Mouse (Mus musculus): ENCODE data around the gene Ppbp.
A peak's percentile ranks its signal among the peaks of the same experiment; 100 is the strongest.
"Not testable (repeated sequence)": the region's sequence is repeated elsewhere in the genome, so short reads cannot be mapped to it uniquely, and the experiment has no call there.

Gene Ppbp

DNA sequence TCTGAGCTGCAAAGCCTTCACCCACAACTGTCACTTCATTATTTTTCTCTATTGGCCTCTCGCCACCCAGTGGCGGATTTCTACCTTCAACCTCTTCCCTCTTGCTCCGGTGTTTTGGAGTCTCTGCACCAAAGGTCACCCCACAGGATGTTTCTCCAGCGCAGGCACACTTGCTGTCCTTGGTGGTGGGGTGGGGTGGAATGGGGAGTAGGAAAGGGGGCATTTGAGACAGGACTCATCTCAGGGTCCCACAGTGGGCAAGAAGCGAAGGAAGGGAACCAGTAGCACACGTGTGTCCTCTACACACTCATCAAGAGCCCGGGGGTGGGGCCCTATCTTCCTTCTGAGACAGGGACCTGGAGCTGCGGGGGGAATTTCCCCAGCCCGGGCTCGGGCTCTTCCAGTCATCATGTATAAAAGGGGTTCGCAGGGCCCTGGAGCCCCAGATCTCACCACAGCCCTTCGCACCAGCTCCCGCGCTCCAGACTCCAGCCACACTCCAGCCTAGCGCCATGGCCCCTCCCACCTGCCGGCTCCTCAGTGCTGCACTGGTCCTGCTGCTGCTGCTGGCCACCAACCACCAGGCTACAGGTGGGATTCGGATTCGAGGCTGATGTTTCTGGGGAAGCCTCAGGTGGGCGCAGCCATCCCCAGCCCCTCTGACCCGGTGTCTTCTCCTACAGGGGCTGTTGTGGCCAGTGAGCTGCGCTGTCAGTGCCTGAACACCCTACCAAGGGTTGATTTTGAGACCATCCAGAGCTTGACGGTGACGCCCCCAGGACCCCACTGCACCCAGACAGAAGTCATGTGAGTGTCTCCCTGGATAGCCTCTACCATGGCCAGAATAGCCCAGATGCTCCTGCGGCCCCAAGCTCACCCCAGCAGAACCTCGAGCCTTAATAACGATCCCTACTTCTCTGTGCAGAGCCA is 17.6 kb downstream of the Ppbp start, which contains the start of gene Cxcl3:
Cxcl3 (plus strand) TSS at position 445 of the 930 bp plus-strand sequence.
- peak; percentile 17 for DNase-seq (ENCODE audit: low read depth, low spot score)

DNA sequence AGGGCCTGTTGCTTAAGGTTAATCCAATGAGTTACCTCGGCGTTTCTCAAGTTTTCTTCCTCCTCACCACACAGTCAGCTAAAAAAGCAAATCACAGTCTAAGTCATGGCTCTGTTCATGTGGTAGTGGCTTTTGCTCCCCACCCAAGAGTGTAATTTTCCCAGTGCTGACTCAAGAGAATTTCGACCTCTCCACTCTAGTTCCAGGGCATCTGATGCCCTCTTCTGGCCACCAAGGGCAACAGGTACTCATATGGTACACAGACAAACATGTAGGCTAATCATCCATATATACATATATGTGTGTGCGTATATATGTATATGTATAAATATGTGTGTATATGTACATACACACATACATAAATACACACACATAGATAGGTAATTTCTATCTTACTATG is 19.8 kb downstream of the Ppbp start:
- DNase-seq (ENCODE audit: low read depth, low spot score) = no peak

DNA sequence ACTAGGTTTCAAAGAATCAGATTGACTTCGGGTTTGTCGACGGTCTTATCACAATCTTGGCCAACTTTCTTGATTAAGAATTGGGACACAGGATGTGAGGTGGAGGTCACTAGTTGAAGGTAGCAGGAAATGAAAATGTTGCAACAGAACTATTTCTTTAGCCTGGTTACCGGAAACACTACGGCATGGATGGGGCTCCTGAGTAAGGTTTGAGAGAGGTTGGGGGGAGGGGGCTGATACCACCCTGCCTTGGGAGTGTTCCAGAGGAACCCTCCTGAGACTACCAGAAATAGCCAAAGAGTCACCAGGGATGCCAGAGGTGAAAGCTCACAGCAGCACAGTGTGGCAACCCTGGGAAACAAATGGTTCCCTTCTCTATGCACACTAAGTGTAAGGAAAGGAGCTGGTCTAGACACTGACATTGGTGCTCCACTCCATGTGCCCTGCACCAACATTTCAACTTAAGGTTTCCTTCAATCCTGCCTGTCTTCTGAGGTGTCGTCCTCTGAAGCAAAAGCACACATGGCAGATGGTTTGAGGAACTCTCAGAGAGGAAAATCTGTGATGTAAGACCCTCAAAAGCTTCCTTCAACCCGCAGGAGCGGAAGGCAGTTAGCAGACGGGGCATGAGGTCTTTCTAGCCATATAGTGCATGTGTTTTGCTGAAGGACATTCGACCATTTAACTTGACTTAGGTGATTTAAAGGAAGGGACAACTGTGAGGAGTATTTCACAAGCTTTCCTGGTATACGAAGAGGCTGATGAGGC is 21.2 kb downstream of the Ppbp start:
- no peak for DNase-seq (ENCODE audit: low read depth, low spot score)

DNA sequence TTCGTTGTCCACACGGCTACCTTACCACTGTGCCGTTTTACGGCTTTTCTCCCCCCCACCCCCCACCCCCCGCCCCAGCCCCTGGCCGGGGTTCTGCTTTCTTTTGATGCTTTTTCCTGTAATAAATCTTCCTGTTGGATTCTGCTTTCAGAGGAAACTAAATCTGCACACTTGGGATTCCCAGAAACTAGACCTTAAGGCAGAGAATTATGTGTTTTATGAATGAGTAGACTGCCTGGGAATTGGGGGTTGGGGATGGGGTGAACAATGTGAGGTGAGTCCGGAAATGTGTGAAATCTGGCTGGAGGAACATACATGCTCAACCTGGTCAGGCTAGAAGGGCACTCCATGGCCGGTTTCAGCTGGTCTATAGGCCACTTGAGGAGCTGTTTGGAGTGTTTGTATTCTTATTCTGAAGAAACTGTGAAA is 21.8 kb downstream of the Ppbp start:
- no peak for DNase-seq (ENCODE audit: low read depth, low spot score)

DNA sequence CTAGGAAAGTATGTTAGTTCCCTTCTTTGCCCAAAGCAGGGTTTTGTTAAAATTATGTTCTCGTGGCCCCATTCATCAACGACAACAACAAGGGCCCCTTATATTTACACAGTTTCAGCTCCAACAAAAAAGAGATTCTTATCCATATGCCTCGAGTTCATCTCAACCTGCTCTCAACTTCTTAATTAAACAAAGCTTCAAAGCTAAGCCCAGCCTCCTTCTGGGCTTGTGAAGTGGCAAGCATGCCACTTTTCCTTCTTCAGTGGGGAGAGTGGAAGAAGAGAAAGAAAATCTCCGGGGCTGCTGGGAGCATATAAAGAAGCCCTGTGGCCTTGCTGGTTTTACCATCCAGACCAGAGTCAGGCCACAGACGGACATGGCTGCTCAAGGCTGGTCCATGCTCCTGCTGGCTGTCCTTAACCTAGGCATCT is 25.9 kb downstream of the Ppbp start, which contains the start of gene Cxcl15:
Cxcl15 (plus strand) TSS at position 340 of the 431 bp plus-strand sequence.
- DNase-seq (ENCODE audit: low read depth, low spot score) = no peak

DNA sequence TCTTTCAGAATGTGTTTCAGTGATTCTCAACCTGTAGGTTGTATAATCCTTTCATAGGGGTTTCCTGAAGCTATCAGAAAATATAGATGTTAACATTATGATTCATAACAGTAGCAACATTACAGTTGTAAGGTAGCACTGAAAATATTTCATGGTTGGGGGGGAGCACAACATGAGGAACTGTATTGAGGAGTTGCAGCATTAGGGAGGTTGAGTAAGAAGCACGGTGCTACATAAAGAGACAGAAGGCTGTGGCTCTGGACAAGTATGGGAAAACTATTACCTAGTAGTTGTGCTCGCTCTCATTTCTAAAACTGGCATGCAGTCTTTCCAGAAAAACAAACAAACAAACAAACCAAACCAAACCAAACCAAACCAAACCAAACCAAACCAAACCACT is 27.1 kb downstream of the Ppbp start:
- DNase-seq (ENCODE audit: low read depth, low spot score) = not testable (repeated sequence)

DNA sequence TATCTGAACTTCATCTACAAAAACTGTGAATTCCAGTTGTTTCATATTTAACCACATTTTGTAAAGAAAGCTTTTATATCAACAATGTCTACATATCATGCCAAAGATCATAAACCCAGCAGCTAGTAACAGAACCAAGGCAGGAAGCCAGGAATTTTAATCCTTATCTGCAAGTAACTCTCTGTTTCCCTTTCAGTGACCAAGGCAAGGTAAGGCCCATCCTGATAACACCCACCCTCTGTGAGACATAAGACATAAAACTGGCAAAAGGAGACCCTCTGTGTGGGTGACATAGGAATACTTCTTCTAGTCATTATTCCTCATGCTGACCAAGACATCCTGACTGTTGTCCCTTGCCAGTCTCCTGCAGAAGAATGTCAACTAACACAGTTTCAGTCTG is 36.3 kb downstream of the Ppbp start:
- DNase-seq (ENCODE audit: low read depth, low spot score) = no peak

DNA sequence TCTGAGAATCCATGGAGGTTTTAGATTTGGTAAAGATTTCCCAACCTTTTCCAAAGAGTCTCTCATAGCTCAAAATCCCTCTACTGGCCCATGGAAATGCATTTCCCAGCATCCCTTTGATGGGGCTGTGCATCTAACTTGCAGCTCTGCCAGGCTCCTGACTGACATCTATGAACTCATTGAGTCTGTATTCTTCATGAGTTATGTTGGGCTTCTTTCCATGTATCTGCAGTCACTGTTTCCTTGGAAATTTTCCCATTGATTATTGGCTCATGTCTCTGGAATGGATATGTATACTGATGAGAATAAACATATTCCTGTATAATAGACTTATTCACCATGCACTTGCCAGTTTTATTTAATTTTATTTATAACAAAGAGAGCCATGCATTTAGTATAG is 37.7 kb downstream of the Ppbp start:
- peak; percentile 1 for DNase-seq (ENCODE audit: low read depth, low spot score)

DNA sequence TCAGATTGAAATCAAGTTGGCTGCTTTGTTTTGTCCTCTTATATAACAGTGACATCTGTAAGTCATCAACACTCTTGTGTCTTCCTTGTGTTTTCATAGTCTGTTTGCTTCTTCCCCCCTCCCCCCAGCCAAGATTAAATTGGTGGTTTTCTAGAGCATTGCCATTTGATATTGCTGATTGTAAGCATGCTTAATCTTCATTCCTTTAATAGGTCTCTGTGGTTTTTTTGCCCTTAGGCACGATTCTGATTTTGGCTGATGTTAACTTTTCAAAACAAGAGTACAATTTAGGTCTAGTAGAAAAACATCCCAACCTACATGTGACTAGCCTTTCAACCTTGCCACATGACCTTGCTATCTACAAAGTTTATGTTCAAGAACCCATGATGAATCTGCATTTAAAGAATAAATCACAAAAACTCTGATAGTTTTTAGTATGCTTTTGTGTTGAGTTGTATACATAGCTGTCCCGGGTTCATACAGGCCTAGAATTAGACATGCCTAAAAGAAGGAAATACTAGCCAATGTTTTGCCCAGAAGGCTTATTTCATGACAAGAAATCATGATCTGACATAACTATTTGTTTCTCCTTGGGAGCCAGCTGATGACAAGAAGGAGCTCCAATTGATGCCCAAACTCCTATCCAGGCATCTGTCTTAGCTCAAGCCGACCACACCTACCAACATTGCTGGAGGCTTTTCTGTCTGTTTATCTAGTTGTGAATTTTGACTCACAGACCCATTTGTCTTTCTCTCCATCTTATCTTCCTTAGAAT is 39.0 kb downstream of the Ppbp start:
- no peak for DNase-seq (ENCODE audit: low read depth, low spot score)
